ENCODE assay signal across 18 mouse cellular contexts in genomic region chr1:133279632-133280093, GRCm38 (mm10). TPM values are rescaled to one million over a fixed set of nuclear protein-coding genes. Genes with fewer than 3 reads are reported as not detected.
DNase-seq lines count a peak whose midpoint lies in the region; ATAC-seq and TF ChIP-seq lines count a peak whose summit lies in the region.
"Had no signal": no experiment of that assay in that cellular context is flagged by ENCODE, and none has a peak within 500 bp of the region (broad histone marks: within the 10 kb centered on the region; RNA-seq: fewer than 3 reads in every experiment).

No protein-coding gene starts in this region.

- no peak for TF ChIP-seq CTCF in stomach, postnatal 0 days (IDR thresholded peaks at IDR 0.05; ENCODE audit: low read depth)

- H3K4me2 ChIP-seq in stomach, postnatal 0 days (replicated peaks; ENCODE audit: low read depth), result no peak overlapping the region
- H3K4me2 ChIP-seq: embryonic facial prominence, embryonic 12.5 days; heart, embryonic 12.5 days; liver, embryonic 13.5 days had no signal

- no peak overlapping the region for H3K9ac ChIP-seq in stomach, postnatal 0 days (ENCODE audit: low read length)
- H3K9ac ChIP-seq: embryonic facial prominence, embryonic 12.5 days; heart, embryonic 12.5 days; liver, embryonic 13.5 days had no signal

- H3K27ac ChIP-seq in stomach, postnatal 0 days (replicated peaks), result no peak overlapping the region
- H3K27ac ChIP-seq: embryonic facial prominence, embryonic 12.5 days; liver, embryonic 13.5 days had no signal

- no peaks in the 10 kb centered on the region for H3K9me3 ChIP-seq in stomach, postnatal 0 days (ENCODE audit: control insufficient read depth, low read length)
- H3K9me3 ChIP-seq: embryonic facial prominence, embryonic 12.5 days; heart, embryonic 12.5 days; liver, embryonic 13.5 days had no signal

- H3K36me3 ChIP-seq in stomach, postnatal 0 days (ENCODE audit: control insufficient read depth, insufficient read depth, low read length), result peaks cover 5% of the 10 kb centered on the region
- H3K36me3 ChIP-seq: embryonic facial prominence, embryonic 12.5 days had no signal

- no peak for DNase-seq in frontal cortex, postnatal 14 days (ENCODE audit: low spot score in 2 of 2)
- peak; percentile 32 for DNase-seq in retina, postnatal 1 day
- no peak for DNase-seq in retina, embryonic 14.5 days (ENCODE audit: low spot score)
- DNase-seq in layer of hippocampus, postnatal 36 days, result peak; percentile 42 to 58
- DNase-seq in stomach, postnatal 0 days (ENCODE audit: low spot score), result no peak
- no peak for DNase-seq in urinary bladder, adult 2 months (ENCODE audit: low spot score)
- DNase-seq: adrenal gland, postnatal 14 days; cerebellum, adult 18-20 months; kidney, postnatal 4 days; liver, embryonic 13.5 days; thymus, adult 2 months had no signal

- H3K27me3 ChIP-seq in stomach, postnatal 0 days (ENCODE audit: control insufficient read depth, insufficient read depth, low read length), result no peaks in the 10 kb centered on the region
- H3K27me3 ChIP-seq: heart, embryonic 12.5 days had no signal

- ATAC-seq in frontal cortex, adult (ENCODE audit: low TSS enrichment), result peak; percentile 66
- 0 out of 2 replicates have a peak, but pooled peaks have one; percentile 13 for ATAC-seq in stomach, postnatal 0 days (ENCODE audit: low FRiP score, low TSS enrichment)
- ATAC-seq in granulocyte monocyte progenitor cell, adult 5-6 weeks (replicated peaks; ENCODE audit: poor library complexity, severe bottlenecking), result no peak
- ATAC-seq: intestine, embryonic 16.5 days had no signal

- TF ChIP-seq EP300 in stomach, postnatal 0 days (optimal IDR thresholded peaks at IDR 0.05), result no peak

- WGBS in stomach, postnatal 0 days, result 61% methylated on average over 11 of the region's 11 CpGs

- H3K4me1 ChIP-seq in stomach, postnatal 0 days (replicated peaks; ENCODE audit: control insufficient read depth, insufficient read depth), result no peaks in the 10 kb centered on the region
- H3K4me1 ChIP-seq: liver, embryonic 13.5 days had no signal

- no peak overlapping the region for H3K4me3 ChIP-seq in stomach, postnatal 0 days (ENCODE audit: low read depth, low read length)
- H3K4me3 ChIP-seq: embryonic facial prominence, embryonic 12.5 days; heart, embryonic 12.5 days; liver, embryonic 13.5 days had no signal

RNA-seq across cellular contexts. Expression of gene Golt1a, which starts 29.9 kb away (rescaled TPM):
- not detected for total RNA-seq in layer of hippocampus, postnatal 36 days (2021)
- 7.6 and 10.8 TPM in 2 replicates for polyA plus RNA-seq in stomach, postnatal 0 days (2015; fragmentation: Nextera tagmentation; extraction: Ambion mirVana)
- 1.7 and 1.9 TPM in 2 replicates for polyA plus RNA-seq in urinary bladder, adult 2 months (2012; rRNA removed)
- not detected in 2 replicates for total RNA-seq in granulocyte monocyte progenitor cell, adult 5-6 weeks (2014; fragmentation: Nextera tagmentation)
- not detected in 2 replicates for total RNA-seq in granulocyte monocyte progenitor cell, adult 5-6 weeks (2017)
- polyA plus RNA-seq: embryonic facial prominence, embryonic 12.5 days; heart, embryonic 12.5 days; neural tube, embryonic 14.5 days; spleen, adult 2 months had no signal

RNA-seq across cellular contexts. Expression of gene Kiss1, which starts 42.0 kb away (rescaled TPM):
- not detected for total RNA-seq in layer of hippocampus, postnatal 36 days (2021)
- not detected in 2 replicates for polyA plus RNA-seq in stomach, postnatal 0 days (2015; fragmentation: Nextera tagmentation; extraction: Ambion mirVana)
- not detected in 2 replicates for polyA plus RNA-seq in urinary bladder, adult 2 months (2012; rRNA removed)
- total RNA-seq in granulocyte monocyte progenitor cell, adult 5-6 weeks (2014; fragmentation: Nextera tagmentation), result not detected in 2 replicates
- not detected in 2 replicates for total RNA-seq in granulocyte monocyte progenitor cell, adult 5-6 weeks (2017)
- total RNA-seq: adrenal gland, postnatal 14 days had no signal
- polyA plus RNA-seq: embryonic facial prominence, embryonic 12.5 days; heart, embryonic 12.5 days; intestine, embryonic 16.5 days; liver, embryonic 13.5 days; neural tube, embryonic 14.5 days; spleen, adult 2 months; thymus, adult 2 months had no signal

Comparison
In these comparisons a context has a peak if more than half of its experiments do, and no peak if none do; other contexts are left out.
1. DNase-seq: peak in retina, postnatal 1 day (single experiment) and layer of hippocampus, postnatal 36 days (2 of 2); none in frontal cortex, postnatal 14 days (0 of 2), retina, embryonic 14.5 days (single experiment), stomach, postnatal 0 days (single experiment) and urinary bladder, adult 2 months (single experiment).